Mouse (Mus musculus) MEL (cell line): ENCODE measurements around the gene Mesd.

Experiments
- BHLHE40 ChIP-seq: IDR thresholded peaks from 2 replicates; pipeline ENCODE4 v1.6.1; 2012; ENCODE audit warnings: low read depth, mild to moderate bottlenecking, inconsistent platforms, low read length, improper control_type of control experiment, borderline replicate concordance
- CTCF ChIP-seq, 3 experiments: IDR thresholded peaks in 2 of 3; conservative IDR thresholded peaks in 1 of 3; 2 replicates each; pipeline ENCODE4 v1.5.1; 2011 to 2012; ENCODE audit warnings: low read length in 3 of 3, low read depth in 2 of 3, mild to moderate bottlenecking in 2 of 3, improper control_type of control experiment in 1 of 3, inconsistent platforms in 1 of 3, mixed read lengths in 1 of 3, moderate library complexity in 1 of 3; ENCODE audit not compliant: control insufficient read depth in 1 of 3, insufficient read depth in 1 of 3, poor library complexity in 1 of 3, severe bottlenecking in 1 of 3
- MAFK ChIP-seq: IDR thresholded peaks from 2 replicates; pipeline ENCODE4 v1.6.1; 2011; ENCODE audit warnings: low read depth, mild to moderate bottlenecking, low read length, improper control_type of control experiment, borderline replicate concordance
- MAX ChIP-seq: IDR thresholded peaks from 2 replicates; pipeline ENCODE4 v1.6.1; 2011; ENCODE audit warnings: low read length, improper control_type of control experiment
- MXI1 ChIP-seq: IDR thresholded peaks from 2 replicates; pipeline ENCODE4 v1.6.1; 2011; ENCODE audit warnings: mild to moderate bottlenecking, low read depth, low read length, improper control_type of control experiment
- POLR2A ChIP-seq, 2 experiments: IDR thresholded peaks; 2 replicates each; pipeline ENCODE4 v1.6.1; 2011 to 2012; ENCODE audit warnings: low read length in 2 of 2, mild to moderate bottlenecking in 2 of 2, control low read depth in 1 of 2, improper control_type of control experiment in 1 of 2, low read depth in 1 of 2, moderate library complexity in 1 of 2; ENCODE audit not compliant: control insufficient read depth in 1 of 2, insufficient read depth in 1 of 2, poor library complexity in 1 of 2
- RCOR1 ChIP-seq: IDR thresholded peaks from 2 replicates; pipeline ENCODE4 v1.6.1; 2012; ENCODE audit warnings: low read depth, mild to moderate bottlenecking, inconsistent platforms, low read length, improper control_type of control experiment
- SIN3A ChIP-seq: IDR thresholded peaks from 2 replicates; pipeline ENCODE4 v1.6.1; 2012; ENCODE audit warnings: low read length, improper control_type of control experiment, inconsistent platforms
- TCF12 ChIP-seq: IDR thresholded peaks from 2 replicates; pipeline ENCODE4 v1.6.1; 2014; ENCODE audit warnings: low read depth, mild to moderate bottlenecking, inconsistent platforms, low read length, improper control_type of control experiment, moderate library complexity
- USF2 ChIP-seq, 2 experiments: IDR thresholded peaks; 2 replicates each; pipeline ENCODE4 v1.6.1; 2011 to 2012; ENCODE audit warnings: improper control_type of control experiment in 2 of 2, low read length in 2 of 2, borderline replicate concordance in 1 of 2, inconsistent platforms in 1 of 2, low read depth in 1 of 2, mild to moderate bottlenecking in 1 of 2; ENCODE audit not compliant: insufficient read depth in 1 of 2

DNA sequence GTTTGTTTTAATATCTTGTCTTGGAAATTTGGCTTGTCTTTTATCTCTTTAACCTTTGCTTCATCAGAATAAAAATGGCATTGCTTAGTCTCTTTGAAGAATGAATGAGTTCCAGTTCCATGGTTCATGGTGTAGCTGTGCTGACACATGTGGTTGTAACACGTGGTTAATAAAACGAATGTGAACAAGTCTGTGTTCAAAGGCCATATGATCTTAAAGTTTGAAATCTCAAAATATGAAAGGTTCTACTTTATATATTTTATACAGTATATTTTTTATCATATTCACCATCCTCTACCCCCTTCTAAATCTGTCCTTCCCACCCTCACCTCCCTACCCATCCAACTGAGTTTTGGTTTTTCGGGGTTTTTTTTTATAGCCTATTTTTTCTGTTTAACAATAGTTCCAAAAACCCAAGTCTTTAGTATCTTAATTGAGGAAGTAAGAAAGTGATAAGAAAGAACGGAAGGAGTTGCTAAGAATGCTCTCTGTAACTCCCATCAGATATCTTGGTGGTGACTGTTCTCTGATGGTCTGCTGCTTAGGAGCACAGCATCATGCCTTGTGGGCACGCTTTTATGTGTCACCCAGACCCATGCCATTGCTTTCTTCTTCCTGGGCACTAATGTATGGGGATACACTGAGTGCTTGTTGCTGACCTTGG lies 11.9 kb downstream of the Mesd start:
- TF ChIP-seq MAX (peak; percentile 92), RCOR1 (peak; percentile 79), MXI1 (peak; percentile 99), MAFK (peak; percentile 40; the same call in 1 of the 2 replicates), CTCF (IDR thresholded peaks at IDR 0.05 in 2 of 3, conservative IDR thresholded peaks at IDR 0.05 in 1 of 3; ENCODE audit: control insufficient read depth in 1 of 3, insufficient read depth in 1 of 3, low read depth in 2 of 3, low read length in 3 of 3, poor library complexity in 1 of 3, severe bottlenecking in 1 of 3) (no peak), TCF12 (peak; percentile 51; the same call in 1 of the 2 replicates), BHLHE40 (no peak), USF2 (IDR thresholded peaks at IDR 0.05; ENCODE audit: borderline replicate concordance in 1 of 2, insufficient read depth in 1 of 2, low read depth in 1 of 2, low read length in 2 of 2) (no peak), POLR2A (IDR thresholded peaks at IDR 0.05; ENCODE audit: control insufficient read depth in 1 of 2, insufficient read depth in 1 of 2, low read depth in 1 of 2, low read length in 2 of 2, poor library complexity in 1 of 2) (peak in 1 of 2 experiments; percentile 33; a peak in 1 of 4 replicates), SIN3A (peak; percentile 94)
